Mouse (Mus musculus) hindbrain, postnatal 0 days (tissue): Measurements from ENCODE around the gene Rps18. TPM values are rescaled to one million over a fixed set of nuclear protein-coding genes. Genes with fewer than 3 reads are reported as not detected.
"Not testable (repeated sequence)": the region's sequence is repeated elsewhere in the genome, so short reads cannot be mapped to it uniquely, and the experiment has no call there.

Experiments used
- ATAC-seq: fragments of 200-750 bp; cut with Nextera tagmentation; 2 replicates; pipeline ENCODE4 v1.8.0; 2017; ENCODE audit warnings: mild to moderate bottlenecking, moderate TSS enrichment, moderate library complexity
- DNase-seq: peaks from one replicate; pipeline ENCODE4 v3.0.0-alpha.2; 2015; ENCODE audit warnings: low spot score
- H3K27ac ChIP-seq: fragments of 300-500 bp; sonication (generic); 2 replicates; pipeline ENCODE4 v1.5.1; 2014; ENCODE audit warnings: mild to moderate bottlenecking
- H3K27me3 ChIP-seq: fragments of 300-500 bp; sonication (generic); 2 replicates; pipeline ENCODE4 v1.6.1; 2014; ENCODE audit warnings: low read length, mixed read lengths; ENCODE audit not compliant: insufficient read depth
- H3K36me3 ChIP-seq: fragments of 300-500 bp; sonication (generic); 2 replicates; pipeline ENCODE4 v1.6.1; 2014; ENCODE audit warnings: low read length, mixed read lengths; ENCODE audit not compliant: insufficient read depth
- H3K4me1 ChIP-seq: fragments of 300-500 bp; sonication (generic); 2 replicates; pipeline ENCODE4 v1.6.1; 2014; ENCODE audit warnings: antibody characterized with exemption, low read length, mixed read lengths; ENCODE audit not compliant: insufficient read depth
- H3K4me2 ChIP-seq: fragments of 300-500 bp; sonication (generic); 2 replicates; pipeline ENCODE4 v1.6.1; 2014; ENCODE audit warnings: low read depth, mild to moderate bottlenecking, low read length, moderate library complexity, mixed read lengths
- H3K4me3 ChIP-seq: fragments of 300-500 bp; sonication (generic); 2 replicates; pipeline ENCODE4 v1.5.1; 2014; ENCODE audit warnings: low read length
- H3K9ac ChIP-seq: fragments of 300-500 bp; sonication (generic); replicated peaks from 2 replicates; pipeline ENCODE4 v1.6.1; 2014; ENCODE audit warnings: mild to moderate bottlenecking, low read length, moderate library complexity, mixed read lengths
- H3K9me3 ChIP-seq: fragments of 300-500 bp; sonication (generic); 2 replicates; pipeline ENCODE4 v1.6.1; 2016; ENCODE audit warnings: low read length, mixed read lengths
- CTCF ChIP-seq: IDR thresholded peaks from 2 replicates; pipeline ENCODE4 v1.5.1; 2016; ENCODE audit warnings: antibody characterized with exemption, control low read depth, low read depth
- WGBS: fragments of 180-500 bp; shearing (Covaris S2); extraction: QIAGEN DNeasy Blood & Tissue Kit; methylation state at CpG from one replicate; pipeline ENCODE4 v1.1.7; 2014; 5-methylcytosine and 5-hydroxymethylcytosine counted together
- polyA plus RNA-seq: library from polyadenylated mRNA; unstranded; fragments of >200 nt; fragmentation: Nextera tagmentation; extraction: Ambion mirVana; gene quantifications from 2 replicates; pipeline ENCODE4 v1.2.1, GENCODE M21; 2015
- total RNA-seq: library from RNA; depleted of rRNA; stranded (reverse); fragments of >200 nt; gene quantifications from 2 replicates; pipeline ENCODE4 v1.2.3, GENCODE M21; 2014

Rps18 gene
- total and polyA plus RNA-seq, 2 experiments from 2014 or later: 918 to 1,309 TPM

DNA sequence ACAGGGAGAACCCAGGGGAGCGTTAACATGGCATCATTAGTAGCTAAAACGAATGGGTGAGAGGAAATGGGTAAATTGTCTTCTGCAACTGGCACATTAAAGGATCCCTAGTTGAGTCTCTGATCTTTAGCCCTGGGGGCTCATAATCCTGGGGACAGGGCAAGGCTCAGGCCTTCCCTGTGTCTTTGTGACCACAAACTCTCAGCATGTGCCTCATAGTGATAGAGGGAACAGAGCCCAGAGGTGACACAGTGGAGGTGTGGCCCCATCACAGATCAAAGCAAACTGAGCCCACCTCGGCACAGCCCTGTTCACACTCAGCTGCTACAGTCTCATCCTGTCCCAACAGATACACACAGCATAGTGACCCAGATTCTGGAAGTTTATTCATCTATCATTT, 39.9 kb upstream of the Rps18 start:
- no peaks in the 10 kb centered on the region for H3K4me1 ChIP-seq
- no peak for TF ChIP-seq CTCF
- no peaks in the 10 kb centered on the region; the same call in 1 of the 2 replicates for H3K27me3 ChIP-seq
- 64% methylated on average over 3 of the region's 3 CpGs for WGBS
- DNase-seq (no peak), ATAC-seq (no peak)
- no peak overlapping the region for H3K27ac ChIP-seq
- H3K4me2 ChIP-seq: no peak overlapping the region
- H3K9ac ChIP-seq: no peak overlapping the region
- H3K9me3 ChIP-seq: no peaks in the 10 kb centered on the region
- H3K4me3 ChIP-seq: no peak overlapping the region
- H3K36me3 ChIP-seq: no peaks in the 10 kb centered on the region

DNA sequence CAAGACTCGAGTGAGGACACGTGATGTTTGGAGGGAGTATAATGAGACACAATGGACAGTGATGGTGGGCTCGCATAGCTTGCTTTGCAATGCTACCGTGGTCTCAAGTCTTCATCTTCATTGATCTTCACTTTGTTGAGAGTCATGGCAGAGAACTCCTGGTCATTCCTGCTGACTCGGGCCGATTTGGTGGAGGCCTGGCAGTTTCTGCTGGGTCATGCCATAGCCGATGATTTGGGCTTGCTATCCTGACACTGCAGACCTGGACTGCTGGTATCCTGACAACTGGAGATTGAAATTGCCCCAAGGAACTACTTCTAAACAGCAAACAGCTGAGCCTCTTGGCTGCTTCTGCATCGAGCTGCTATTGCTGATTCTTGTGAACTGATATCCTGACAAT, 39.2 kb upstream of the Rps18 start:
- no peaks in the 10 kb centered on the region for H3K27me3 ChIP-seq
- H3K4me1 ChIP-seq: no peaks in the 10 kb centered on the region
- whole genome bisulfite sequencing: 87% methylated on average over 8 of the region's 8 CpGs
- no peak overlapping the region for H3K4me3 ChIP-seq
- no peak overlapping the region for H3K27ac ChIP-seq
- ATAC-seq (no peak), DNase-seq (no peak)
- no peak overlapping the region for H3K9ac ChIP-seq
- H3K9me3 ChIP-seq: no peaks in the 10 kb centered on the region
- no peak for TF ChIP-seq CTCF
- no peaks in the 10 kb centered on the region for H3K36me3 ChIP-seq
- H3K4me2 ChIP-seq: no peak overlapping the region

DNA sequence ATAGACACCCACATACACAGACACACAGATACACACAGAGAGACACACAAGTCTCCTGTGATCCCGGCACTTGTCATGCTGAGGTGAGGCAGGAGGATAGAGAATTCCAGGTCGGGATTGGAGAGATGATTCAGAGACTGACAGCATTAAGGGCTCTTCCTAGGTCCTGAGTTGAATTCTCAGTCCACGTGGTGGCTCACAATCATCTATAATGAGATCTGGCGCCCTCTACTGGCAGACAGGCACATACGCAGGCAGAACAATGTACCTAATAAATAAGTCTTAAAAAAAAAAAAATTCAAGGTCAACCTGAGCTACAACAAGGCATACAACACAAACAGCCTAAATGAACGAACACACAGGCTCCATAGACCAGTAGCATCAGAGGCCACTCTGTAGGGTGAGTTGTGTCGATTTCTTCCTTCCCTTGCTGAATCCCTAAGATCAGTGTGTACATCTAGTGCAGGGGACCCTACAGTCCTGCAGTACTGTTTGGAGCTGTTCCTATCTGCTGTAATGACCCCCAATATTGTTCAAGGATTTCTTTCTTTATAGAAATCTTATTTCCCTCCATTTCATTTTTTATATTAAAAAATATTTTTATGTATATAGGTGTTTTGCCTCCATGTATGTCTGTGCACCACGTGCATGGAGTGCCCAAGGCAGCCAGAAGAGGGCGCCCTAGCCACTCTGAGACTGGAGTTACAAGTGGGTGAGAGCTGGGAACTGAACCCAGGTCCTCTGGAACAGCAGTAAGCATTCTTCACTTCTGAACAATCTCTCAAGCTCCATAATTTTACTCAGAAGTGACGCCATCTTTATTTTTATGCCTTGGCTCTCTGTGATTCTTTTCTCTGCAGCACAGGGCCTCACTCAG, 36.2 kb upstream of the Rps18 start:
- peak; percentile 90 for TF ChIP-seq CTCF
- Histone ChIP-seq H3K9me3 (no peaks in the 10 kb centered on the region), H3K4me2 (no peak overlapping the region), H3K4me3 (no peak overlapping the region), H3K36me3 (no peaks in the 10 kb centered on the region), H3K4me1 (no peaks in the 10 kb centered on the region), H3K27me3 (no peaks in the 10 kb centered on the region), H3K27ac (no peak overlapping the region), H3K9ac (no peak overlapping the region)
- WGBS: 32% methylated on average over 10 of the region's 10 CpGs
- DNase-seq: peak; percentile 91
- ATAC-seq: peak; percentile 62

DNA sequence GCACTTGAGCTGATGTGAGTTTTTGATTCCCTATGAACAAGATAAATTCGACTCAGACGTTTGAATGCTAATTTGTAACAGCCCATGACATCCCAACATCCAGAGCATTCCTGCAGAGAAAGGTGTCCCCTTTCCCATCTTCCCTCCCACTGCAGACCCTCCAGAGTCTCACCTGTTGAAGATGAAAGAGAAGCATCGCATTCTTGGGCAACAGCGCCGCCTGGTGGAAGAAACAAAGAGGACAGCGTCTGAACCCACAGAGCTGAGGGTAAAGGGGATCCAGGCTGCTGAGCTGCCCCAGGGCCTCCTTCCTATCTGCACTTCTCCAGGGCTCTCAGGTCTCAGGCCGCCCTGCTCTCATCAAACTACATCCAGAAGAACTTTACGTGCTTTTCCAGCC, 26.3 kb upstream of the Rps18 start:
- H3K4me1 ChIP-seq, H3K36me3 ChIP-seq, H3K9me3 ChIP-seq, H3K4me3 ChIP-seq, ATAC-seq, H3K9ac ChIP-seq: not testable (repeated sequence)
- peak; percentile 72 for DNase-seq
- WGBS: 16% methylated on average over 8 of the region's 8 CpGs
- H3K27ac ChIP-seq: peak overlapping the region; percentile 94; the same call in 1 of the 2 replicates
- peaks cover 21% of the 10 kb centered on the region for H3K27me3 ChIP-seq
- peak; percentile 92 for TF ChIP-seq CTCF
- peak overlapping the region; percentile 58; the same call in 1 of the 2 replicates for H3K4me2 ChIP-seq

DNA sequence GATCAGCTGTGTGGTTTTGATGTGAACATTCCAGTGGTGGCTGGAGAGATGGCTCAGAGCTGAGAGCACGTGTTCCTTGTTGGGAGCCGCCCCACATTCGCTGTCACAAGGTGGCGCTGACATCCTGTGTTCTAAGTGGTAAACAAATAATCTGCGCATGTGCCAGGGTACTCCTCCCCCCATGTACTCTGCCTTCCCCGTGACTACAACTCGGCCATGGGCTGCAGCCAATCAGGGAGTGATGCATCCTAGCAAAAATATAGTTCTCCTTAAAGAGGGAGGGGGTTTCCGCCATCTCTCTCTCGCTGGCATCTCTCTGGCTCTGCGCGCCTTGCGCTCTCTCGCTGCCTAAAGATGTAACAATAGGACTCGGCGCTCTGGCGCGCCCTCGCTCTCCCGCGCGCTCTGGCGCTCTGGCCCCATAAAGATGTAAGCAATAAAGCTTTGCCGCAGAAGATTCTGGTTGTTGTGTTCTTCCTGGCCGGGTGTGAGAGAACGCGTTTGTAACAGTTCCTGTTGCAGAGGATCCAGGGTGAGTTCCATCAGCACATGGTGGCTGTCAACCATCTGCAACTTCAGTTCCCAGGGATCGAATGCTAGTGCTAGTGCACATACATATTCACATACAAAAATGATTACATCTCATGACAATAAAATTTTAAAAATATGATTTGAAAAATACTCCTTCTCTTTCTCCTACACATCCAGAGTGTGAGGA, 25.6 kb upstream of the Rps18 start:
- TF ChIP-seq CTCF: peak; percentile 76
- H3K9me3 ChIP-seq, H3K36me3 ChIP-seq, H3K4me1 ChIP-seq: not testable (repeated sequence)
- Histone ChIP-seq H3K4me3 (peak overlapping the region; percentile 44), H3K9ac (peak overlapping the region; percentile 43), H3K4me2 (peak overlapping the region; percentile 58), H3K27ac (peak overlapping the region; percentile 94), H3K27me3 (peaks cover 24% of the 10 kb centered on the region)
- peak; percentile 96 for ATAC-seq
- WGBS: under 1% methylated on average over 27 of the region's 27 CpGs
- peak; percentile 98 for DNase-seq

DNA sequence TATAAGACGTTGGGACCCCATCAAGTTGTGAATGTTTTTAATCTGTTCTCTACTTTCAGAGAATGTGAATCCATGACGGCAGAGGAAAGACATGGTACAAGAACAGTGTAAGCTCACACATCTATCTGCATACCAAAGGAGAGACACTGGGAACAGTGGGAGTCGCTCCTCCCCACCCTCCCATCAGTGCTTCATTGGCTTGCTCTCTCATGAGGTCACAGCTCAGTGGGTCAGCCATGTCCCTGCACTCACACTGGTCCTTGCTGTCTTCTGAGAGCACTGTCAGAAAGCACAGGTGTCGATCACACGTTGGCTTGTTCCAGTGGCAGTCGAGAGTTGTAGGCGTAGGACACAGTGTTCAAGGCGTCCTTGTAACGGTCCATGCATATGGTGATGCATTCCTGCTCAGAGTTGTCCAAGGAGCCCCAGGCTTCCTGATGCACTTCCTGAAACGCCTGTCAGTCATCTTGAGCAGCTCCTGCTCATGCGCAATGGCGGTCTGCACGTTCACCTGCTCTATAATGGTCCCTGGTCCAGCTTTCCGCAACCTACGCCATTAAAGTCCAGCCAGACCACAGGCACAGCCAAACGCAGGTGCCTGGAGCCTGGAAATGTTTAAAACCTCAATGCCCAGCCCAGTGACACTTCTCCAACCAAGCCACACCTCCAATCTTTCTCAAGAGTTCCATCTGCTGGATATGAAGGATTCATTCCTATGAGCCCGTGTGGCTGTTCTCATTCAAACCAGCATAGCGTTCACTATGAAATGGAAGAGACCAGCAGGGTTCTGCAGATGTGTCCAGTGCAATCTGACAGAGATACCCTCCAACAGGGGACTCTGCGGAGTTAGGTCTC, 24.6 kb upstream of the Rps18 start:
- no peak overlapping the region for H3K4me3 ChIP-seq
- H3K9ac ChIP-seq: no peak overlapping the region
- H3K27me3 ChIP-seq: peaks cover 26% of the 10 kb centered on the region
- 79% methylated on average over 19 of the region's 19 CpGs for WGBS
- ATAC-seq: no peak
- no peak overlapping the region for H3K4me2 ChIP-seq
- no peaks in the 10 kb centered on the region for H3K4me1 ChIP-seq
- H3K36me3 ChIP-seq: no peaks in the 10 kb centered on the region
- TF ChIP-seq CTCF: no peak
- no peaks in the 10 kb centered on the region for H3K9me3 ChIP-seq
- peak; percentile 20 for DNase-seq
- H3K27ac ChIP-seq: peak overlapping the region; percentile 69
